Mouse (Mus musculus) c-Kit-negative CD71-positive TER-119-positive erythroid progenitor cells, embryonic 14.5 days (primary cell): ENCODE data around the gene Tenm3.

Experiments
- DNase-seq: peaks from one replicate; pipeline ENCODE4 v3.0.0-alpha.2; 2013; ENCODE audit warnings: low read depth, low spot score

Gene Tenm3

DNA sequence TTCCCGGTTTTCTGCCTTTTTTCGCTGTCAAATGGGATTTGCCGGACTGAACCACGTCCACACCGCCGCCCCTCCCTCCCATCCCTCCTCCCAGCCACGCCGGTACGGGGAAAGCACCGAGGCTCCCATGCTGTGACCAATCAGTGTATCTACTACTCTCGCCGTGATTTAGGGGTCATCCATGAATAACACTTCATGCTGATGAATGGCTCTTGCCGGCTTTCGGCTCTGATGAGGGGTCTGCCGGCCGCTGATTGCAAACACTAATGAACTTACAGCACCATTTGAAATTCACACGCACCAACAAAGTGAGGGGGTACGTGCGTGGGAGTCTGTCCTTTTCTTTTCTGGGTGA lies at the start of gene Tenm3:
Gene Tenm3, minus strand, starts transcription at position 21 of the 355 bp plus-strand sequence.
- no peak for DNase-seq

DNA sequence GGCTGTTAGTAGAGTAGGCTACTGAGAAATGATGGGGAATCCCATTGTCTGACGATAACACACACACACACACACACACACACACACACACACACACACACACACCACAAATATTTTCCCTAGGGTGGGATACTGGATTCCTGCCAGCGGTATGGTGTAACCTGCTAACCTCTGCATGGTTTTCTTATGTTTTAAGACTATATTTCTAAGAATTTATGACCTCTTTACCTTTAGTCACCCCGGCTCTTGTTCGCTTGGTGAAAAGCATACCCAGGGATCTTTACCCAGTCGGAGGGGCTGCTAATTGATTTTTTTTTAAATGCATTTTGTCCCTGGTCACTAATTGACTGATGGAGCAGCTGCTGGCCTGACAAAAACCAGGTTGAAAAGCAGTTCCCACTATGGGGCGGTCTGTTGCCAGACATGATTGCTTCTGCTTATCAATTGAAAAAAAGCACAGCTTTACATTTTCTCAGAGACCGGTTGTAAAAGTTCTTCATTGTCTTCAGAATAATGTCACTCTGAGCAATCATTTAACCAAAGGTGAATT lies 46.5 kb upstream of the Tenm3 start:
- DNase-seq: no peak

DNA sequence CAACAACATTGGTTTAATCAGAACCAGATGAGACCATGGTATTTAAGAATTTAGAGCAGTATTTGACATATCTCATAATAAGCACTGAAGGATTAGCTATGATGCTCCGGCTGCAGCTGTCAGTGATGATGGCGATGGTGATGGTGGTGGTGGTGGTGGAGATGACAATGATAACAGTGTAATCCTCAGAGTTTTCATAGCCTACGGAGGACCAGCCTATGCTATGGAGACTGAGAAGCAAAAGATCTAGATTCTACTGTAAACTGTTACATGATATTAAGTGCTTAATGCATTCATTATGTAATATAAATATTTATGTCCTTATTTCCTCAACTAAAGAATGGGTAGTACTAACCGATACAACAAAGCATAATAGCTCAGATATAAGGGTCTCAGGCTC lies 40.5 kb upstream of the Tenm3 start:
- DNase-seq: no peak

DNA sequence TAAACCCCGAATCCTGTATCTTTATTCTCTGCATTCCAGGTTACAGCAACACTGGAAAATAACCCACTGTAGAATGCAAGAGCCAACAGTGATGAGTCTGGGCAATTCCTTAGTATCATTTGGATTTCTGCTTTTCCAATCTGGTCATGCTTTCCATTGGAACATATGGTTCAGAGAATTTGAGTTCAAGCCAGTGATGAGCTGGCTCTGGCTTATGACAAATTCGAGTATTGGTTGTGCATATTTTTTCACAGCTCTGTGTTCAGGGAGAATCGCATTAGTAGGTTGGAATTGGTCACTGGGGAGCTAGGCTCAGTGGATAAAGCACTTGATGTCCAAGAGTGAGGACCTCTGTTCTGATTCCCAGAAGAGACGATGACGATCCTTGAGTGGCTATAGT lies 36.8 kb upstream of the Tenm3 start:
- DNase-seq: no peak

DNA sequence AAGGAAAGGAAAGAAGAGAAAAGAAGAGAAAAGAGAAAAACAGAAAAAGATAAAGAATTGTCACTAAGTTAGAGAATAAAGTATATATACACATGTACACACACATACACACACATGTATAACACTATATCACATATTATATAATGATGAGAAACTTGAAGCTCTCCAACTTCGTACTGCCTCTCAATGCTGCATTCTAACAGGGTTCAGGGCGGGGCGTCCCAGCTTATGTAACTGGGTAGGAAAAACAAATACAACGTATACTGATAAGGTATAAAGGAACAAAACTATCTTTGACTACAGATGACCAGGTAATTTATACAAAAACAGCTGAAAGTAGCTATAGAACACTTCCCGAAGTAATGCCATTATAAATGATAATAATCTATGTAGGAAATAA lies 22.2 kb upstream of the Tenm3 start:
- no peak for DNase-seq

DNA sequence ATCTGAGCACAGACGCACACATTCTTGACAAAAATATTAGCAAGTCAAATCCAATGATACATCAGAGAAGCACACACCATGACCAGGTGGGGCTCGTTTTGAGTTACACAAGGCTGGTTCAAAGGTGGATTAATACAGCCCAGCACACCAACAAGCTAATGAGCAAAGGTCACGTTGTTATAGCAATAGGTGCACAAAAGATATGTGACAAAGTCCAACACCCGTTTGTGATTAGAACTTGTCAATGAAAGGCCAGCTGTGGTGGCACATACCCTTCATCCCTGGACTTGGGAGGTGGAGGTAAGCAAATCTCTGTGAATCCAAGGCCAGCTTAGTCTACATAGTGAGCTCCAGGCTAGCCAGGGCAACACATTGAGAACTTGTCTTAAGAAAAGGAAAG lies 21.7 kb upstream of the Tenm3 start:
- DNase-seq: no peak

DNA sequence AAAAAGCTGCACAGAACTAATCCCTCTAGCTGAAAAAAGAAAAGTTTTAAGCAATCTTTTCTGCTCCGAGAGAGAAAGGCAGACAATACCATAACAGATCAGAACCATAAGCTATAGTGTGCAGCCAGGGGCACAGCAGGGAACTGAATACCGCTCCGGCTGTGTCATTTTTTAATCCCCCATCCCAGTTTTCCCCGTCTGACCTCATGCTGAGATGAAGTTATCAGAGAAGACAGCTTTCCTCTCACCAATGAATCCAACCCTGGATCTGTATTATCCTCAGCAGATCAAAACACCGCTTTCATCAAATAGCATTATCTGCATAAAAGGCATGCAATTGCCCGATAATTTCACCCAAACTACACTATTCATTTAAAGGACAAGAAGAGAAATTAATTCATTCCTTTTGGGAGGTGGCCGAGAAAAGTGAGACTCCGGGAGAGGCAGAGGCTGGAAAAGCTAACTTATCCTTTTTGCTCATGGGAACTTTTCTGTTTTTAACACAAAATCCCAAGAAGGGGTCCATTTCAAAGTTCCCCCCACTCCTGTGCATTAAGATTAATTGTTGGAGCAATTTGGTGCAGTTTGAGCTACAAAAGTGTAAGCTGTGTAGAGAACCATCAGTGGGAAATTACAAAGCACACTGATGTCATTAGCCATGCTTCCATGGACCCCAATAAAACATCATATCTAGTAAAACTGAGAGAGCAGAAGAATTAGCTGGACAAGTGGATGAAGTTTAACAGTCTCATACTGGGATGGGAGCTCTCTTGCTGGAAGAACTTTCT lies 6.7 kb upstream of the Tenm3 start:
- no peak for DNase-seq

DNA sequence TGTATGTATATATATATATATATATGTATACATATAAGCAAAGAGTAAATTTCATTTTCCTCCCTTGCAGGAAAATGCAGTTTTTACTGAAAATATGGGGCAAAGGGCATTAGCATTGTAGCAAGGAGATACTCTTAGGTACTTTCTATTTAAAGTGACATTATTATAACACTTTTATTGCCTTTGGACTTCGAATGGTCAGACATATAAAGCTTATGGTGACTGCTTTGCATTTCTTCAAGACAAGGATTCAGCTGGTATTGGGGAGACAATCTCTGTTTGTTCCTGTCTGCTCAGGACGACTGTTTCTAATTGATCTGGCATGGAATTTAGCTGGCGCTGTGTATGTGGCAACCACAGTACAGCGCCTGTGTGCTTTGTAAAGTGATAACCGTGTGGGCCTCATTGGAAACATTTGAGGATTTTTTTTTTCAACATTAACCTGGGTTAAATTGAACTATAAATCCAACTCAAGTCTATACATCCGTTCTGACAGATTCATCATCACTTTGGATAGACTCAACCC lies 5.4 kb upstream of the Tenm3 start:
- DNase-seq: no peak

DNA sequence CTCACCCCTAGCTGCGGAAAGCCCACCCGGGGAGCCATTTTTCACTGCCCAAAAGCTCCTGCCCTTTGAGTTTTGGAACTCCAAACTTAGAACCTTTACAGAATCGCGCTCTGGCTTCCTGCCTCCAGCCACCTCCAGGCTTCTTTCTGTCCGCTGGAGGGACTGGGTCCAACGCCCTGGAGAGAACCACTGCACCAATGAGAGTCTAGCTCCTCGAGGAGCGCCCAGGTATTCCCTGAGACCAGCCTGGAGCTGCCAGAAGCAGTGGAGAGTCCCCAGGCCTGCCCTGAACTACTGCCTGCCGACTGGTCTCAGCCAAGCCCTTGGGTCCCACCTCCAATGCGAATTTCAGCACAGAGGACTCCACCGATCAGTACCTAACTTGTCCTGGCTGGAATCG lies 1.2 kb upstream of the Tenm3 start:
- no peak for DNase-seq

DNA sequence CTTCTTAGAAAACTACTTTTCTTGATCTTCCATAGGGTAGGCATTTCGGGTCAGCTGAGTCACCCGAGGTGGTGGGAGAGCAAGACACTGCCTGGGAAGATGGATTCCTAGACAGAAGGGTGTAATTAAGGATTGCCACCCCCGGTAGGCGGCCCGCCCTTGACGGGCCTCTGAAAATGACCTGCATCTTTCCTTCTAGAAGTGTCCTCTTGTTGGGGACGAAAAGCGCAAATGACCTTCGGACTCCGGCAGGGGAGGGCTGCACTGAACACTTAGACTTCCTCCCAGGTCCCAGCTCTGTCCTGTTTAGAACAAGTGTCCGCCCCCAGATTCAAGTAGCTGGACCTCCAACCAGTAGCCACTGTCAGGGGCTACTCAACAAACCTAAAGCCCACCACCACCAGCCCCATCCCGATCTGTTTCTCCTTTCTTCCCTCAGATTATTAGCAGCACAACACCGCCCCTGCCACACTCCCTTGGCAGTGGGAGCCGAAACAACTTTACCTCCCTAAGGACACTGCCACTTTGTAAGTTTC lies 687 bp upstream of the Tenm3 start:
- DNase-seq: no peak

DNA sequence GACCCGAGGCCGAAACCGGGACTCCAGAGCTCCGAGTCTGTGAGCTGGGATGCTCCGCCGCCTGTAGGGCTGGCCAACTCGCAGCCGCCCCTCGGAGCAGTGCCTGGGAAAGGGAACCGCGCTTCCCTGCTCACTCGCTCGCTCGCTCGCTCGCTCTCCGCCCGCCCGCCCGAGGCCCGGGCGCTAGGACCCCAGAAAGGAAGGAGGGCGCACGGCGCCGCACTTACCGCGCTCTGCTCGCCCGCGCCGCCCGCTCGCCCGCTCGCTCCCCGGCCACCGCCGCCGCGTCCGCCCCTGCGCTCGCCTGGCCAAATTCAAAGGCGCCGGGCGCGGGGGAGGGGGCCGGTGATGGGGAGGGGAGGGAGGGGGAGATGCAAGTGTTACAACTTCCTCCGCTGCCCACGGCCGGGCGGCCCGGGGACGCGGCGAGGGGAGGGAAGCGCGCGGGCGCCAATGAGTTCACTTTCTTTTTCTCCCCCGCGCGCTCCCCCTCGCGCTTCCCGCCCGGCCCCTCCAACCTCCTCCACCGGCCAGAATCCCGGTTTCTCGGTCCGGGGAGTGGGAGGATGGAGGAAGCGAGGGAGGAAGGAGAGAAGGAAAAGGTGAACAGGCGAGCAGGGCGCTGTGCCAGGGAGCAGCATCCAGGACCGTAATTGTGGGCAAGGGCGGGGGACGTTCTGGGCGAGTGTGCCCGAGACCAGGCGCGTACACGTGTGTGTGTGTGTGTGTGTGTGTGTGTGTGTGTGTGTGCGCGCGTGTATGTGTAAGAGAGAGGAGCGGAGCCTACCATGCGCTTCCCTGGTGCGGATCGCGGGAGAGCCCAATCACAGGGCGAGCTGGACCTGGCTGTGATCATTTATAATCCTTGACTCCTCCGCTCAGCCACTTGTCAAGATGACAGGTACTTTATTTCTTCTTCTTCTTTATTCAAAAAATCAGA lies 490 bp downstream of the Tenm3 start:
- no peak for DNase-seq

DNA sequence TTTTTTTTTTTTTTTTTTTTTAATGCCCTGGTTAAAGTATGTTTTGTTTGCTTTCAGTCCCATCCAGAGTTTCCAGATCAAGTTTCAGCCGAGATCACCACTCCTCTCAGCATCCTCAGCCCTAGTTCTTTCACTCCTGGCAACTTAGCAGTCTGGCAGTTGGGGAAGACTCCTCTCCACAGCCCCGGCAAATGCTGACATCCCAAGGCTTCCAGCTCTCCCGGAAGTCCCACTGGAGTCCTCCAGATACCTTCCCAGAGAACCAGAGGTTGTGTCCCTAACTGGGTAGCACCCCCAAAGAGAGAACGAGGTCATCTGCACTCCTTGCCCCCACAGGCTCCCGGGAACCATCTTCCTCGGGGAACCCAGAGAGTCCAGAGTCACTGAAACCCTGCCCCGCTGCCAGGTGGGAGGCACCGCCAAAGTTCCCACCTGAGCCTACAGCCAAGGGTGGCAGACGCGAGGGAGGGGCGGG lies 1.2 kb downstream of the Tenm3 start:
- no peak for DNase-seq

DNA sequence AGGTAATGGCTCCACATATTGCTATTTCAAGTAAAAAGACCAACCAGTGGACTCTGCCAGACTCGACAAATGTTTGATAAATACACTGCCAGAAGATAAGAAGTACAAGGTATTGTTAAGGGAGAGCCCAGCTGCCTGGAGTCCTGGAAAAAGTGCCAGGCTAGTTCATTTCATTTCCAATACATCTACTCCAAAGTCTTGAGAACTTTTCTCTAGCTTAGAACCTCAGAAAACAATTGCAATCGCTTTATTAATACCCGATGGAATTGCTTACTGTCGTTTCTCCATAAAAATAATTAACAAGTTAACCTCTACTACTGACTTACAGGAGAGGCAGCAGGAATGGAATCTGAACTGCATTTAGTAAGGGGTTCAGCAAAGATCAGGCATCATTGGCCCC lies 1.7 kb downstream of the Tenm3 start:
- DNase-seq: no peak

DNA sequence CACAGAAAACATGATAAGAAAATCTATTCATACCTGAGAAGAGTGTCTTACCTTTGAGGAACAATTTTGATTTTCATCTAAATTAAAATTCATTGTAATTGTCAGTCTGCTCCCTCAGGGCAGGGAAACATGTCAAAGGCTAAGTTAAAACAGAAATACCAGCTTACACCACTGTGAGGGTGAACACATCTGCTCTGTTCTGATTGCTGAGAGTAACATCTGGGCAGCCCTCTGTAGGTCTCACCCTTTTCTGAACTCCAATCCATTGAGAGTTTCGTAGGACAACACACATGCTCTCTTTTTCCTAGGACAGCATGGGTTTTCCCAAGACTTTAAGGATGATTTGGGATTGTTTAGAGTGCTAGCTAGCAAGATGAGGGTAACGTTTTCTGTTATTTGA lies 8.0 kb downstream of the Tenm3 start:
- no peak for DNase-seq

DNA sequence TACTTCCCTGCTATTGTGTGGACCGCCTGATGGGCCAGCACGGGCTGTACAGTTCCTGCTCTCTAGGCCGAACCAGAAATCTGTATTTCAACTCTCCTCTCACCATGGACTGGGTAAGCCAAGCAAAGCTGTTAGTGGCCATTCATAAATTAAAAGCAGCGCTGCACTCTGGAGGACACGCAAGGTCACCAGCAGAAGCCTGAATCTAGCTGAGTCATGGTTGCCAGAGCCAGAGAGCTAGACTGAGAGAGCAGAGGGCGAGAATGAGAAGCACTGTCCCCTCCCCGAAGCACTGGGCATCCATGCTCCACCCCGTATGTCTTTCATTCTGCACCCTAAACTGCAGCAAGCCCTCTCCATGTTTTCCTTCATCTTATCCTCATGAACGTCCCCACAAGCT lies 16.3 kb downstream of the Tenm3 start:
- no peak for DNase-seq

DNA sequence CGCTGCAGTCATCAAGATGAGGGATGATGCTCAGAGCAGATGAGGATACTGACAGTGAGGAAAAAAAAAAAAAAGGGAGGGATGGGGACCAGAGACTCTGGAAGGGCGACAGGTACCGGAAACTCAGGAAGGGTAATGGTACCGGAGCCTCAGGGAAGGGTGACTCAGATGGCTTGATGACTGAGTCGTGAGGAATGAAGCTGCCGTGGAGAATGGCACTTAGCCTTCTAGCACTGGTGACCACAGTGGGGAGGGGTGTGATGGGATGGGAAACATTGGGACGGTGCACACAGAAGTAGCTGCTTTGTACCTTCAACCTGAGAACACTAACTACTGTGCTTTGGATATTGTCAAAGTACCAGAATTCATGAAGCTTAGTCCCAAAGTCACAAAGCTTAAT lies 18.1 kb downstream of the Tenm3 start:
- DNase-seq: no peak

DNA sequence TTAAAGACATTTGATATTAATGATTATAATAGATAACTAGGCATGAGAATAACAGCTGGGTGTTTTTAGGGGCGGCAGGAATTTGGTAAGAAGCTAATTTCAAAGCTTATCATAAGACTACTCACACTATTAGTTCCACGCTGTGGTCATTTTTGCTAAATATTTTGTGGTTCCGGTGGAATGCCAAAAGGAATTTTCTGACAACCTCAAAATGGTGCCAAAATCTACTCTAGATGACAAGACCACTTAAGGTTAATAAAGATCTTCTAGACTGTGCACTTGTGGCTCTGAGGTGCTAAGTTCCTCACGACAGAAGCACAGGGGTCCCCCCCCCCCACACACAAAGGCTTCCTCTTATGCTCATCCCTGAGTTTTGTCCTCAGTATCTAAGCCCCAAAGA lies 21.5 kb downstream of the Tenm3 start:
- DNase-seq: no peak

DNA sequence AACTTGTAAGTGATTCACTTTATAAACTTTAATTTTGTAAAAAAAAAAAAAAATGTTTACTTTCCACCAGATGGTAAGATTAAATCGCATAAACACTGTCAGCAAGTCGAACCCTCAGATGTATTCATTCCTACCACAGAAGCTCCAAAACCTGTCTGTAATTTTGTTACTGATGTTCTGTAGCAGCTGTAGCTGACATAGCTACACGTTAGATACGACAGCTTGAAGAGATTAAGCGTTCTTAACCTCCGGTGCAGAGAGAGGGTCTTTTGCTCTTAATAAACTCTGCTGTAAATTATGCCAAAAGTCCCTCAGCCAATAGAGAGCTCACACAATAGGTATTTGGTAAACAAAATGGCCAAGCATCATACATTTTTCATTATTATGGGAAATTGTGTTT lies 23.8 kb downstream of the Tenm3 start:
- no peak for DNase-seq

DNA sequence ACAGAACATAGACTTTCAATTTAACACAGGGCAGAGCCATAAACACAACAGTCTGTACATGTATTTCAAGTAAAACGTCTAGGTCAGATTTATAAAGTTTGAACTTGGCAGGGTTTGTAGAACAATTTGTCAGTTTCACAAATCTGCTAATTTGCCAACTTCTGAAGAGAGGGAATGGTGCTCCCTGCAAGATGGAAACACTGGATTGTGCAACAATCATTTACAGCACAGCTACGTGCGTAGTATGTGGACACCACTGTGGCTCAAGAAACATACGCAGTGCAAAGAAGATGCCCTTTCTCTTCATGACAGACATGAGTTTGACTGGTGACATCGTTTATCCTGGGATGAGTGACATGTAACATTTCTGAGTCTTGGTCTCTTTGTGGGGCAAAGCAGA lies 24.4 kb downstream of the Tenm3 start:
- no peak for DNase-seq

DNA sequence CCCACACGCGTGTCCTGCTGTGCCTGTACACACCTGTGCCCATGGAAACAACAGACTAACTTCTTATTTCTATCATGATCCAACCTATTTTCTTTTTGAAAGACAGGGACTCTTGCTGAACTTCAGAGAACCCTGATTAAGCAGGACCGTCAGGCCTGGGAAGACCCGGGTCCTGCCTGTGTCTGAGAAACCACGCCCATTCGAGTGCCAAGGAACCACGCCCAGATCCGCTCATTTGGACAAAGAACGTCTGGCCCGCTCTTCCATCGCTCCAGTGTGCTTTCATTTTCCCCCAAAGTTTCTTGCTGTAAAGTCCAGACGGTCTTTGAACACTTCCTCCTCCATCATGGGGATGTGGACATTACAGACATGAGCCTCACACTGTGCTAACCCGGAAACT lies 26.8 kb downstream of the Tenm3 start:
- no peak for DNase-seq

DNA sequence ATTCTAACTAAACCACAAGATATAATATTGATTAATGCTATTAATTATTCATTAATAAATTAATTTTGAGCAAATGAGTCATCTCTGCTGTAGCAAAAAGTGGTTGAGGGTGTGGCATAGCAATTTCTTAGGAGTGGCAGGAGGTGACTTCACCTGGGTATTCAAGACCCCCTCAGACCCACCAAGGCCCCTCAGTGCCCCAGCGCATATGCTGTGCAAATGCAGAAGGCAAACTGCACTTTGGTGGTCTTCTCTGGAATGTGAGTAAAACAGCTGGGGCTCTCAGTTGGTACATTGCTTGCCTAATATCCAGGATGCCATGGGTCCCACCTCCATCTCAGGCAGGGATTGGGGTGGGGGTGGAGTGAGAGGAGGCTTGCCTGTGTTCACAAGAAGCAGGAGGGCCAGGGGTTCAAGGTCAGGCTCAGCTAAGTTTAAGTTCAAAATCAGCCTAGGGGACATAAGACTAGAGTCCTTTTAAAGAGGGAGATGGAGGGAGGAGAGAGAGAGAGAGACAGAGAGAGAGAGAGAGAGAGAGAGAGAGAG lies 31.5 kb downstream of the Tenm3 start:
- DNase-seq: no peak

DNA sequence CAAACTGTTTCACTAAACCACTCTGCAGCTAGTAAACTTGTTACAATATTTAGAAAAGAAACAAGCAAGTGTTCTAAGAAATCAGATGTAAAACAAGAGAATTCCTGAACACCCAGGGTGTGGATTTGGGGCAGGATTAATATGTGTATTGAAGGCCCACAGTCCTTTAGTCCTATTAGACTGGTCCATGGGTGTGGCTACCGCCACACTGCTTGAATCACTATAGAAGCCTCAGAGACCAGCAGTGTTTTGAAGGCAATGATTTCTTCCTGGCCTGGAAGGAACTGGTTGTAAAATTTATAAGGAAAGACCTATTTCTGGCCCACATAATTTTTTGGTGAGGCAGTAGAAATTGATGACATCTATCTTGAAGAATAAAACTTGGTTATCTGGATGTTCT lies 33.1 kb downstream of the Tenm3 start:
- no peak for DNase-seq
